Mouse (Mus musculus): ENCODE data around the gene Gm28729. TPM values are rescaled to one million over a fixed set of nuclear protein-coding genes. Genes with fewer than 3 reads are reported as not detected.

The Gm28729 gene
- total RNA-seq, 1 experiment from 2014 or later = not detected

Other genes with a start within 250 kb of the Gm28729 start
- 149 and 162 TPM in 2 replicates for gene Atp1b3, start 160.8 kb downstream of the Gm28729 start, total RNA-seq (2017)
- 19.0 and 31.1 TPM in 2 replicates for gene Rnf7, start 46.6 kb downstream of the Gm28729 start, total RNA-seq (2017)
- gene Rasa2, start 106.4 kb upstream of the Gm28729 start, total RNA-seq (2017) = 61.8 and 77.9 TPM in 2 replicates
- 31.0 and 31.3 TPM in 2 replicates for gene Zbtb38, start 227.6 kb upstream of the Gm28729 start, total RNA-seq (2017)

All from neutrophil, adult 5-6 weeks (primary cell).